Mouse (Mus musculus) granulocyte monocyte progenitor cell, adult 5-6 weeks (primary cell): ENCODE results near the gene Ubap1l. TPM values are rescaled to one million over a fixed set of nuclear protein-coding genes. Genes with fewer than 3 reads are reported as not detected.
"Not testable (repeated sequence)": the region's sequence is repeated elsewhere in the genome, so short reads cannot be mapped to it uniquely, and the experiment has no call there.

ENCODE experiments used
- ATAC-seq: replicated peaks from 2 replicates; pipeline ENCODE4 v1.8.0; 2016; ENCODE audit warnings: mild to moderate bottlenecking, moderate TSS enrichment, inconsistent platforms; ENCODE audit not compliant: poor library complexity, severe bottlenecking
- total RNA-seq, 2 experiments: library from RNA; stranded (forward) in 1 of 2; stranded (reverse) in 1 of 2; fragments of 200-712, 200-1000 nt in 1 of 2; fragments of >200 nt in 1 of 2; fragmentation: Nextera tagmentation in 1 of 2; gene quantifications; 2 replicates each; pipeline ENCODE4 v1.2.3; 2014 to 2017

The Ubap1l gene
- total RNA-seq (2014; fragmentation: Nextera tagmentation) = not detected in 2 replicates
- not detected in 2 replicates for total RNA-seq (2017)

GRCm38 (mm10) chr9:65360641-65361448 is at the start of gene Ubap1l:
Ubap1l (plus strand) TSS chr9:65361041.
- no peak for ATAC-seq

- ATAC-seq = peak; percentile 35
Observed at GRCm38 (mm10) chr9:65312669-65313357, 48.0 kb upstream of the Ubap1l start.

GRCm38 (mm10) chr9:65313846-65314245 is 47.0 kb upstream of the Ubap1l start:
- ATAC-seq = no peak

GRCm38 (mm10) chr9:65322255-65322900 is 38.5 kb upstream of the Ubap1l start:
- no peak for ATAC-seq

GRCm38 (mm10) chr9:65325971-65326370 is 34.9 kb upstream of the Ubap1l start:
- ATAC-seq = no peak

GRCm38 (mm10) chr9:65327371-65327770 is 33.5 kb upstream of the Ubap1l start:
- ATAC-seq = no peak

- ATAC-seq = no peak
Observed at GRCm38 (mm10) chr9:65333958-65334357, 26.9 kb upstream of the Ubap1l start.

- no peak for ATAC-seq
Observed at GRCm38 (mm10) chr9:65339146-65339545, 21.7 kb upstream of the Ubap1l start.

- ATAC-seq = no peak
Observed at GRCm38 (mm10) chr9:65340414-65340813, 20.4 kb upstream of the Ubap1l start.

- not testable (repeated sequence) for ATAC-seq
Observed at GRCm38 (mm10) chr9:65345439-65345838, 15.4 kb upstream of the Ubap1l start.

- peak; percentile 98 for ATAC-seq
Observed at GRCm38 (mm10) chr9:65345854-65346475, 14.9 kb upstream of the Ubap1l start, which contains the start of gene Pdcd7. Pdcd7 (plus strand) TSS chr9:65346104.

GRCm38 (mm10) chr9:65346476-65347111 is 14.2 kb upstream of the Ubap1l start:
- ATAC-seq = peak; percentile 50

GRCm38 (mm10) chr9:65347112-65347850 is 13.6 kb upstream of the Ubap1l start:
- no peak for ATAC-seq

GRCm38 (mm10) chr9:65353251-65353650 is 7.6 kb upstream of the Ubap1l start:
- ATAC-seq = no peak

GRCm38 (mm10) chr9:65356561-65356960 is 4.3 kb upstream of the Ubap1l start:
- no peak for ATAC-seq

- no peak for ATAC-seq
Observed at GRCm38 (mm10) chr9:65356971-65357370, 3.9 kb upstream of the Ubap1l start.

- no peak for ATAC-seq
Observed at GRCm38 (mm10) chr9:65358956-65359480, 1.8 kb upstream of the Ubap1l start.

GRCm38 (mm10) chr9:65363684-65364083 is 2.8 kb downstream of the Ubap1l start:
- no peak for ATAC-seq

- ATAC-seq = no peak
Observed at GRCm38 (mm10) chr9:65365721-65366120, 4.9 kb downstream of the Ubap1l start.
